Mouse (Mus musculus) heart, postnatal 0 days (tissue): ENCODE results near the gene Ifi27l2a. TPM values are rescaled to one million over a fixed set of nuclear protein-coding genes. Genes with fewer than 3 reads are reported as not detected.

Source experiments
- ATAC-seq: fragments of 200-750 bp; cut with Nextera tagmentation; 2 replicates; pipeline ENCODE4 v1.8.0; 2017; ENCODE audit warnings: low read depth, moderate number of reproducible peaks, moderate library complexity; ENCODE audit not compliant: insufficient read depth
- DNase-seq: peaks from one replicate; pipeline ENCODE4 v3.0.0-alpha.2; 2016; ENCODE audit warnings: low spot score
- H3K27ac ChIP-seq: fragments of 300-500 bp; sonication (generic); 2 replicates; pipeline ENCODE4 v1.5.1; 2014; ENCODE audit warnings: low read depth, mild to moderate bottlenecking
- H3K27me3 ChIP-seq: fragments of 300-500 bp; sonication (generic); 2 replicates; pipeline ENCODE4 v1.6.1; 2014; ENCODE audit warnings: low read length, mixed read lengths; ENCODE audit not compliant: control insufficient read depth, insufficient read depth
- H3K36me3 ChIP-seq: fragments of 300-500 bp; sonication (generic); replicated peaks from 2 replicates; pipeline ENCODE4 v1.6.1; 2014; ENCODE audit warnings: low read length, mixed read lengths; ENCODE audit not compliant: control insufficient read depth, insufficient read depth
- H3K4me1 ChIP-seq: fragments of 300-500 bp; sonication (generic); 2 replicates; pipeline ENCODE4 v1.6.1; 2014; ENCODE audit warnings: antibody characterized with exemption; ENCODE audit not compliant: control insufficient read depth, insufficient read depth
- H3K4me2 ChIP-seq: fragments of 300-500 bp; sonication (generic); 2 replicates; pipeline ENCODE4 v1.6.1; 2014; ENCODE audit warnings: low read depth, mild to moderate bottlenecking, low read length, moderate library complexity
- H3K4me3 ChIP-seq: fragments of 300-500 bp; sonication (generic); 2 replicates; pipeline ENCODE4 v1.5.1; 2014; ENCODE audit warnings: low read depth, low read length
- H3K9ac ChIP-seq: fragments of 300-500 bp; sonication (generic); replicated peaks from 2 replicates; pipeline ENCODE4 v1.6.1; 2014; ENCODE audit warnings: low read depth, low read length, mixed read lengths
- H3K9me3 ChIP-seq: fragments of 300-500 bp; sonication (generic); replicated peaks from 2 replicates; pipeline ENCODE4 v1.6.1; 2016; ENCODE audit warnings: low read length; ENCODE audit not compliant: control insufficient read depth
- CTCF ChIP-seq: IDR thresholded peaks from 2 replicates; pipeline ENCODE4 v1.5.1; 2016; ENCODE audit warnings: antibody characterized with exemption, control low read depth, low read depth
- EP300 ChIP-seq: IDR thresholded peaks from 2 replicates; pipeline ENCODE4 v1.6.1; 2016; ENCODE audit warnings: antibody characterized with exemption, low read depth
- WGBS: fragments of 180-500 bp; shearing (Covaris S2); extraction: QIAGEN DNeasy Blood & Tissue Kit; methylation state at CpG from one replicate; pipeline ENCODE4 v1.1.7; 2014; 5-methylcytosine and 5-hydroxymethylcytosine counted together
- polyA plus RNA-seq: library from polyadenylated mRNA; unstranded; fragments of >200 nt; fragmentation: Nextera tagmentation; extraction: Ambion mirVana; gene quantifications from 2 replicates; pipeline ENCODE4 v1.2.1, GENCODE M21; 2015
- total RNA-seq: library from RNA; depleted of rRNA; stranded (reverse); fragments of >200 nt; gene quantifications from 2 replicates; pipeline ENCODE4 v1.2.3, GENCODE M21; 2014; ENCODE audit warnings: low replicate concordance; rRNA removed

The Ifi27l2a gene
- total RNA-seq (65.8 and 156 TPM in 2 replicates), polyA plus RNA-seq (51.0 and 68.2 TPM in 2 replicates)

- Histone ChIP-seq H3K36me3 (no peaks in the 10 kb centered on the region), H3K9ac (no peak within 1 kb of the TSS; the same call in 1 of the 2 replicates), H3K9me3 (no peaks in the 10 kb centered on the region), H3K4me2 (peak within 1 kb of the TSS; percentile 35), H3K4me1 (no peaks in the 10 kb centered on the region), H3K4me3 (0 out of 2 replicates have a peak within 1 kb of the TSS, but pooled peaks have one; percentile 8), H3K27ac (no peak within 1 kb of the TSS), H3K27me3 (no peaks in the 10 kb centered on the region)
- DNase-seq (peak; percentile 36), ATAC-seq (0 out of 2 replicates have a peak, but pooled peaks have one; percentile 36)
- 44% methylated on average over 3 of the region's 3 CpGs for WGBS
- TF ChIP-seq CTCF (no peak), EP300 (no peak)
Measured at GRCm38 (mm10) chr12:103443524-103443923, at the start of gene Ifi27l2a. TSS of gene Ifi27l2a (minus strand) at chr12:103443680.

- ATAC-seq, result peak; percentile 25; the same call in 1 of the 2 replicates
- TF ChIP-seq EP300 (no peak), CTCF (peak; percentile 94)
- Histone ChIP-seq H3K27me3 (no peaks in the 10 kb centered on the region), H3K9ac (no peak overlapping the region), H3K9me3 (no peaks in the 10 kb centered on the region), H3K27ac (no peak overlapping the region), H3K4me1 (0 out of 2 replicates have a peak, but pooled peaks cover 4% of the 10 kb centered on the region), H3K4me3 (no peak overlapping the region), H3K36me3 (no peaks in the 10 kb centered on the region), H3K4me2 (no peak overlapping the region)
- peak; percentile 56 for DNase-seq
- WGBS, result 29% methylated on average over 5 of the region's 5 CpGs
Measured at GRCm38 (mm10) chr12:103492767-103493166, 49.3 kb upstream of the Ifi27l2a start.

- WGBS, result 58% methylated on average over 3 of the region's 3 CpGs
- TF ChIP-seq EP300, result no peak
- TF ChIP-seq CTCF, result no peak
- ATAC-seq (no peak), DNase-seq (no peak)
- Histone ChIP-seq H3K27me3 (no peaks in the 10 kb centered on the region), H3K4me3 (no peak overlapping the region), H3K4me2 (no peak overlapping the region), H3K9ac (no peak overlapping the region), H3K36me3 (no peaks in the 10 kb centered on the region), H3K9me3 (no peaks in the 10 kb centered on the region), H3K4me1 (0 out of 2 replicates have a peak, but pooled peaks cover 8% of the 10 kb centered on the region), H3K27ac (no peak overlapping the region)
Measured at GRCm38 (mm10) chr12:103491091-103491730, 47.7 kb upstream of the Ifi27l2a start.

GRCm38 (mm10) chr12:103487750-103488149 is 44.3 kb upstream of the Ifi27l2a start:
- Histone ChIP-seq H3K9ac (no peak overlapping the region), H3K36me3 (no peaks in the 10 kb centered on the region), H3K9me3 (no peaks in the 10 kb centered on the region), H3K27ac (peak overlapping the region; percentile 32; the same call in 1 of the 2 replicates), H3K4me3 (no peak overlapping the region), H3K4me1 (0 out of 2 replicates have a peak, but pooled peaks cover 8% of the 10 kb centered on the region), H3K27me3 (no peaks in the 10 kb centered on the region), H3K4me2 (no peak overlapping the region)
- no peak for ATAC-seq
- no peak for DNase-seq
- TF ChIP-seq EP300, result no peak
- no peak for TF ChIP-seq CTCF
- 53% methylated on average over 2 of the region's 2 CpGs for WGBS

- TF ChIP-seq CTCF (no peak), EP300 (0 out of 2 replicates have a peak, but pooled peaks have one; percentile 35)
- WGBS, result 19% methylated on average over 4 of the region's 4 CpGs
- peak; percentile 83 for ATAC-seq
Measured at GRCm38 (mm10) chr12:103487276-103487675, 43.8 kb upstream of the Ifi27l2a start.

More at GRCm38 (mm10) chr12:103487276-103487675, 43.8 kb upstream of the Ifi27l2a start:
- no peaks in the 10 kb centered on the region for H3K27me3 ChIP-seq
- H3K9me3 ChIP-seq, result no peaks in the 10 kb centered on the region
- no peak overlapping the region for H3K4me3 ChIP-seq
- 0 out of 2 replicates have a peak, but pooled peaks cover 8% of the 10 kb centered on the region for H3K4me1 ChIP-seq
- H3K27ac ChIP-seq, result peak overlapping the region; percentile 32
- no peaks in the 10 kb centered on the region for H3K36me3 ChIP-seq
- DNase-seq, result peak; percentile 74
- 0 out of 2 replicates have a peak overlapping the region, but pooled peaks have one; percentile 15 for H3K9ac ChIP-seq
- H3K4me2 ChIP-seq, result no peak overlapping the region
